Mouse (Mus musculus): ENCODE measurements at regions not wholly inside any gene's neighbourhood (a gene's known extent, or its start where the extent isn't known, plus 50 kb on each side); places are given as distances from the start of the nearest gene placed in this dataset.

Small RNAs in the stretch of these regions (microRNA-seq; reads per million reads assigned to microRNA genes)
- gene Mir6350 = 0 to 0.20 reads per million in 2 experiments
